Mouse (Mus musculus): Measurements from ENCODE around the gene Cbfa2t3.

GRCm38 (mm10) chr8:122711891-122712365, 13.0 kb upstream of the Cbfa2t3 start:
- peak; percentile 52 for TF ChIP-seq POLR2A (IDR thresholded peaks at IDR 0.05; ENCODE audit: insufficient read depth, low read depth, low read length)
- TF ChIP-seq CTCF (IDR thresholded peaks at IDR 0.05) = no peak
